Mouse (Mus musculus): ENCODE data around the gene 1190005I06Rik. TPM values are rescaled to one million over a fixed set of nuclear protein-coding genes. Genes with fewer than 3 reads are reported as not detected.

Gene 1190005I06Rik
- not detected for total RNA-seq (2023)

DNA sequence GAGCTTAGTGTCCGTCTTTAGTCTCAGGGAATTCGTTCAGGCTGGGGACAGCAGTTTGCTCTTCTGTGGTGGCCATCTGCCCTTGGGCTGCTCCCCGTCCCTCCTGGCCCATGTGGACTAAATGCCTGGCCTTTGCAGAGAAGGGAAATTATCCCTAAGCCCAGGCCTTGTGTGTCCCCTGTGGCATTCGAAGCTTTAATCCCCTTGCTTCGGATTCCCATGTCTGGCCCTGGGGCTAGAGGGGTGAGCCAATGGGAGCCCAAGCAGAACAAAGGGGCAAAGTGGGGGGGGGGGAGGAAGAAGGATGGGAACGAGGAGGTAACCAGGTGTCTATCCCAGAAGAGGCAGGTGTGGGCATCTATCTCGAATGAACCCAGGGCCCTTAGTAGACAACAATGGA, at the start of gene 1190005I06Rik:
Gene 1190005I06Rik, minus strand, starts transcription at position 101 of the 400 bp plus-strand sequence.

DNA sequence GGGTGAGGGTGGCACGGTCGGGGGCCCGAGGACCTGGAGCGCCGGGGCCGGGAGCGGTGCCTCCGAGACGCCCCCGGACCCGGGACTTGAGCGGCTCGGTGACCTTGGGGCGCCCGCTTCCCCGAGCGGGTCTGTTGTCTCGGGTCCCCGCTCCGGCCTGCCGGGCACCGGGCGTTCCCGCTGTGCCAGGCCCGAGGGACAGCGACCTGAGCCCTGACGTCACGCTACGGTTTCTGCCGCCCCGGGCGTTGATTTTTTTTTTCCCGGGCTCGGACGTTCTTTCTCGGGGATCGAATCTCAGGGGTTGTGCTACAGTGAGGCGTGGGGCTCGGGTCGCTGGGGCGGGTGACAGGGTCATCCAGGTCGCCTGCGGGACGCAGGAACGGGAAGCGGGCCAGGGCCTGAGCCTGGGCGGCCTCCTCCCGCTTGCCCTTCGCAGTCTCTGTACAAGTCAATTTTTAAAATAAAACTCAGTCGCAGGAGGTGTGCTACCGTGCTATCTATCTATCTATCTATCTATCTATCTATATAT, 21.0 kb upstream of the 1190005I06Rik start, which contains the start of gene Emc8:
Gene Emc8, minus strand, starts transcription at position 200 of the 532 bp plus-strand sequence.

DNA sequence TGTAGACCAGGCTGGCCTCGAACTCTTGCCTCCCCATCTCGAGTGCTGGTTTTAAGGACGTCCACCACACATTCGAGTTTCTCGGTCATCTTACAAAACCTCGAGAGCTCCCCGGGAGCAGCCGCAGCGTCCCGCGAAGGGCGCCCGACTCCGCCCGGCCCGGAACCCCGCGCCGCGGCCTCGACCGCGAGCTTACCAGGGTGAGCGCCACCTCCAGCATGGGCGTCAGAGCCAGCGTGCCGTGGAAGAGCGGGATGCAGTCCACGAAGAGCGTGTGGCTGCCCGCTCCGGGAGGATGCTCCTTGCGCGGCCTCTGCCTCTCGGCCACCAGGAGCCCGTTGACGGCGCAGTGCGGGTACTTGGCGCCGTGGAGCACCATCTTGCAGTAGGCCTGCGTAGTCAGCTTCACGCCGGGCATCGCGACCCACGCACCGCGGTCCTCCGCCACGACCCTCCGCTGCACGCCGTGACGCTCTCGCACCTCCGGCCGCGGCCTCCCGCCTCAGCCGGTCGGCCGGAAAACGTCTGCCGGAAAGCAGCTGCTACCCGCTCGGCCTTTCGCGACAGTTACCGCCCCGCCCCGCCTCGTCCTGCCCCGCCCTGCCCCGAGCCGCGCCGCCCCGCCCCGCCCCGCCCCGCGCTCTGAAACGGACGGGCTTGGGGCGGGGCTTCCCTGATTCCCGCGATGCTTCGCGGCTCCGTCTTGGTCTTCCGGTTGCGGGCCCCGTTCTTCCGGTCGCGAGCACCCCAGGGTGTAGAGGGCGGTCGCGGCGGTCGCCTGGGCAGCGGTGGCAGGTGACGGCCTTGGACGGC, 20.3 kb upstream of the 1190005I06Rik start, which contains the start of the genes Gm27021 and Cox4i1:
Gene Gm27021, minus strand, starts transcription at position 519 of the 813 bp plus-strand sequence.
Gene Cox4i1, plus strand, starts transcription at position 662 of the 813 bp plus-strand sequence.

DNA sequence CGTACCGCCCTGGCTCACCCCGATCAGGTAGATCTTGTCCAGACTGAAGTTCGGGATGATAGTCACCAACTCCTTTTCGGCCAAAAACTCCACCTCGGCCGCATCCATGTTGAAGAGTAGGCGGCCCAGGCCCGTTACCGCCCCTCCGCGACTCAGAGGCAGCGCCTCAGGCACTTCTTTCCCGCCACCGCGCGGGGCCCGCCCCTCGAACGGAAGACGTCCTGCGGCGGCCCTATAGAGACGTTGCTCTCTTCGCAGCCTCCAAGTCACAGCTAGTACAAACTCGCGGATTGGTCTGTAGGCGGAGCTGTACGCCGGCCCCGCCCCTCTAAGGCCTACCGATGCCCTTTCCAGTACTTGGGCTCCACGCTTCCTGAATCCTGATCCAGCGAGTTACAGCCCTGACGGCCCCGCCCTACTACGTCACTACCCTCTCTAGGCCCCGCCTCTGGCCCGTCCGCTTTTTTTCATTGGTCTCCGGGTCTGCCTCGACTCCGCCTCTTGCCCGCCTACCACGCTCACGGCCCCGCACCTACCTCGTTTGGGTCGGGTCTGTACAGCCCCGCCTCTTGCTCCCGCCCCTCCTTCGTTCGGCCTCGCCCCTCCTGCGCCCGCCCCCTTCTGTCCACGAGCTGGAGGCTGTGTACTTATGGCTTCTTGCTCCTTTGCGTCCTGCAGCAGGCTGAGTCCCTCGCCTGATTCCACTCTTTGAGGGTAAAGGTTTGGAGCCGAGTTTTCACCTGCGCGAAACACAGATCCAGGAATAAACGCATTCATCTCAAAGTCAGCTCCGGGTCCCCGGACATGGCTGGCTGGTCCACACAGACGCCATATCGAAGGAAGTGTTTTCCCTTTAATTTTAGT, 58.3 kb downstream of the 1190005I06Rik start, which contains the start of gene Gins2:
Gene Gins2, minus strand, starts transcription at position 397 of the 864 bp plus-strand sequence.

Other genes with a start within 250 kb of the 1190005I06Rik start
- 1.7 TPM for gene Gins2, start 58.3 kb downstream of the 1190005I06Rik start, total RNA-seq (2023)
- gene Gm27021, start 20.4 kb upstream of the 1190005I06Rik start, total RNA-seq (2023) = not detected
- 422 TPM for gene Cox4i1, start 20.6 kb upstream of the 1190005I06Rik start, total RNA-seq (2023)
- 40.6 TPM for gene Emc8, start 20.9 kb upstream of the 1190005I06Rik start, total RNA-seq (2023)
- gene Irf8, start 88.7 kb upstream of the 1190005I06Rik start, total RNA-seq (2023) = 18.4 TPM